Mouse (Mus musculus) CD4-positive naive resting alpha-beta T cell, adult 76 days (primary cell): ENCODE data around the gene Treml2. TPM values are rescaled to one million over a fixed set of nuclear protein-coding genes. Genes with fewer than 3 reads are reported as not detected.

Experiments used
- total RNA-seq: library from RNA; stranded (reverse); gene quantifications from one replicate; pipeline ENCODE4 v1.2.4, GENCODE M21; 2023

Gene Treml2
- 87.7 TPM for total RNA-seq

GRCm38 (mm10) chr17:48299203-48299602 lies at the start of gene Treml2:
TSS of gene Treml2 (plus strand) at chr17:48299498.

DNA sequence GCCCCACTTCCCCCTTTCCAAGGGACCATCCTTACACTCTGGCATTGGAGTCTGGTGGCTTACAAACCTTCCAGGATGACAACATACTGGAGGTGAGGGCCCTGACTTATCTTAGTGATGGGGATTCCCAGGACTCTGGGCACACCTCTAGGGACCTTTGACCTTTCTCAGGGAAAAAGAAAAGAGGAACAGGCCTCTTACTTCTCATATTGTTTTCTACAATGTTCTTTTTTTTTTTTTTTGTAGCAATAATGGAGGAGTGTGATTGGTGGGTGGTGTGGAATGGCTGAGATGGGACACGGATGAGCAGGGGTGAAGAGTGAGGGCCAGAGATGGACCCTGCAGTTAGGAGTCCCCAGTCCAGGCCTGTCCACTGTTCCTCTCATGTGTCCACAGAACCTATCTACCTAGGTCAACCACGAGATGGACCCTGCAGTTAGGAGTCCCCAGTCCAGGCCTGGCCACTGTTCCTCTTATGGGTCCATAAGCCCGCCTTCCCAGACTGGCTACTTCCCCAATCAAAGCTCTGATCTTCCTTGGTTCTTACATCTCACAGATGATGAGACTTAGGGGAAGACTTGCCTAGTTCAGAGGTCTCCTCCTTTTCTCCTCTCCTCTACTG lies 35.4 kb upstream of the Treml2 start, which contains the start of gene Treml4:
Treml4 (plus strand) TSS at position 555 of the 622 bp plus-strand sequence.

DNA sequence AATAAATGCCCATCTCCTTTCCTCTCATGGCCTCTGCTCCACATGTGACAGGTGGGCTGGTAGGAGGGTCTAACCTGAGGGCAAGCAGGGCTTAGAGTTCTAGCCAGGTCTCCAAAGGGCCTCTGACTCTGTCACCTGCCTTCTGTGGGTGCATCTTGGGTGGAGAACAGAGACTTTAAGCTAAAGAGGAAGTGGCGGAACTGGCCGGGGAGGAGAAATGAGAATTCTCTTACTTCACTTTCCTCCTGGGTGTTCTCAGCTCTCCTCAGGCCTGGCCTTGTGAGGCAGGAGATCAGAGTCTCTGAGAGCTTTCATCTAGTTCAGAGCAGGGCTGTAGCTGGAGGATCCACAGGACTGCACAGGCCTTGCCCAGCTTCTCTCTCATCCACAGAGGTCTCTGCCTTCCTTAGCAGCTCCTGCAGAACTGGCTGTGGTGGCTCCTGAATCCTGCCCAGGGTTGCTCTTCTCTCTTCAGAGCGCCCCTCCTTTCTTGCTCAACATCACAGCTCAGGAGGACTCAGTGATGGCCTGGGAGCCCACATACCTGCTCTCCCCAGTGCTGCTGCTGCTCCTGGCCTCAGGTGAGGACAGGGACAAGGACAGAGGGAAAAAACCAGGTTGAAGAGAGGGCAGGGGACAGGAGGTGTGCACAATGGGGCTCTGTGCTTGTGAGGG lies 16.7 kb downstream of the Treml2 start, which contains the start of gene B430306N03Rik:
B430306N03Rik (plus strand) TSS at position 237 of the 675 bp plus-strand sequence.

DNA sequence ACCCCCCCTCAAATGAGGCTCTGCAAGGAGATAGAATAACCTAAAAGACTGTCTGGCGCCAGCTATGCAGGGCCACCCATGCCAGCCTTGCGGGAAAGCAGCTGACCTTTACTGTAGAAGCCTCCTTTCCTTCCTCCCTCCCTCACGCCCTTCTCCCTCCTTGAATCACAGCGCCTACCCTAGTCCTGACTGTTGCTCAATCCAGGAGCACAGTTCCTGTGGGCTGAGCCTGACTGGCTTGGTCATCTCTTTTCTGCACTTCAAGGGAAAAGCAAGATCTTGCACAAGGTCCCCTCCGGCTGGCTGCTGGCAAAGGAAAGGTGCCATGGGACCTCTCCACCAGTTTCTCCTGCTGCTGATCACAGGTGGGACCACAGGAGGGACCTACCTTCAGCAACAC lies 46.9 kb downstream of the Treml2 start, which contains the start of gene Trem2:
Trem2 (plus strand) TSS at position 171 of the 400 bp plus-strand sequence.

GRCm38 (mm10) chr17:48359616-48360015 lies 60.3 kb downstream of the Treml2 start, which contains the start of gene Treml1:
TSS of gene Treml1 (plus strand) at chr17:48359916.

Other genes with a start within 250 kb of the Treml2 start
- not detected for gene 1700067P10Rik, start 210.2 kb upstream of the Treml2 start, total RNA-seq
- gene 9830107B12Rik, start 153.2 kb upstream of the Treml2 start, total RNA-seq = not detected
- gene A530064D06Rik, start 132.2 kb upstream of the Treml2 start, total RNA-seq = 0.73 TPM
- 1.5 TPM for gene Trem1, start 66.7 kb upstream of the Treml2 start, total RNA-seq
- not detected for gene Trem3, start 51.7 kb upstream of the Treml2 start, total RNA-seq
- 4.2 TPM for gene Treml4, start 35.2 kb upstream of the Treml2 start, total RNA-seq
- 4.7 TPM for gene B430306N03Rik, start 16.6 kb downstream of the Treml2 start, total RNA-seq
- 0.56 TPM for gene Trem2, start 46.9 kb downstream of the Treml2 start, total RNA-seq
- gene Treml1, start 60.4 kb downstream of the Treml2 start, total RNA-seq = 1.2 TPM
- 70.0 TPM for gene Nfya, start 110.4 kb downstream of the Treml2 start, total RNA-seq
- 23.9 TPM for gene Oard1, start 110.5 kb downstream of the Treml2 start, total RNA-seq
- 0.53 TPM for gene Apobec2, start 133.4 kb downstream of the Treml2 start, total RNA-seq
- 1.4 TPM for gene Tspo2, start 152.0 kb downstream of the Treml2 start, total RNA-seq
- gene Unc5cl, start 155.4 kb downstream of the Treml2 start, total RNA-seq = 12.7 TPM